Mouse (Mus musculus) C2C12 (cell line): ENCODE results near the gene Insc. TPM values are rescaled to one million over a fixed set of nuclear protein-coding genes. Genes with fewer than 3 reads are reported as not detected.

ENCODE experiments used
- H3K27me3 ChIP-seq: one replicate; pipeline ENCODE4 v1.6.1; 2011; ENCODE audit not compliant: control insufficient read depth, insufficient read depth, insufficient read length
- H3K36me3 ChIP-seq: one replicate; pipeline ENCODE4 v1.6.1; 2011; ENCODE audit not compliant: control insufficient read depth, insufficient read depth
- H3K4me3 ChIP-seq: one replicate; pipeline ENCODE4 v1.5.1; 2011; ENCODE audit warnings: mild to moderate bottlenecking, control low read depth; ENCODE audit not compliant: poor library complexity, insufficient read depth, severe bottlenecking
- H3K79me2 ChIP-seq: one replicate; pipeline ENCODE4 v1.6.1; 2011; ENCODE audit not compliant: control insufficient read depth, insufficient read depth
- H3K79me3 ChIP-seq: one replicate; pipeline ENCODE4 v1.6.1; 2011; ENCODE audit warnings: low read depth, control low read depth
- H3ac ChIP-seq: one replicate; pipeline ENCODE3; 2011; ENCODE audit warnings: low read depth; ENCODE audit not compliant: control insufficient read depth, insufficient read length
- CEBPB ChIP-seq: IDR thresholded peaks from one replicate; pipeline ENCODE4 v1.6.1; 2011; ENCODE audit warnings: low read depth, mild to moderate bottlenecking, control low read depth, moderate library complexity
- CTCF ChIP-seq: IDR thresholded peaks from one replicate; pipeline ENCODE4 v1.5.1; 2011; ENCODE audit not compliant: control insufficient read depth, insufficient read depth, insufficient read length
- FOSL1 ChIP-seq: IDR thresholded peaks from one replicate; pipeline ENCODE4 v1.8.0; 2011; ENCODE audit warnings: mild to moderate bottlenecking, low read length; ENCODE audit not compliant: poor library complexity, insufficient read depth, severe bottlenecking
- MAX ChIP-seq: IDR thresholded peaks from one replicate; pipeline ENCODE4 v1.6.1; 2011; ENCODE audit warnings: mild to moderate bottlenecking, control low read depth
- MYOD1 ChIP-seq: IDR thresholded peaks from one replicate; pipeline ENCODE4 v1.6.1; 2011; ENCODE audit warnings: low read depth; ENCODE audit not compliant: control insufficient read depth, insufficient read length
- MYOG ChIP-seq: IDR thresholded peaks from one replicate; pipeline ENCODE4 v1.6.1; 2011; ENCODE audit not compliant: control insufficient read depth, insufficient read length; ENCODE audit errors: extremely low read depth
- USF1 ChIP-seq: IDR thresholded peaks from one replicate; pipeline ENCODE4 v1.6.1; 2011; ENCODE audit warnings: low read depth, mild to moderate bottlenecking, control low read depth, moderate library complexity
- polyA plus RNA-seq: library from polyadenylated mRNA; unstranded; fragments of >200 nt; fragmentation: generic; extraction: Trizol; gene quantifications from one replicate; pipeline ENCODE4 v1.2.1, GENCODE M21; 2012; ENCODE audit warnings: missing spikeins

Insc gene
- polyA plus RNA-seq, 1 experiment: 0.41 TPM

DNA sequence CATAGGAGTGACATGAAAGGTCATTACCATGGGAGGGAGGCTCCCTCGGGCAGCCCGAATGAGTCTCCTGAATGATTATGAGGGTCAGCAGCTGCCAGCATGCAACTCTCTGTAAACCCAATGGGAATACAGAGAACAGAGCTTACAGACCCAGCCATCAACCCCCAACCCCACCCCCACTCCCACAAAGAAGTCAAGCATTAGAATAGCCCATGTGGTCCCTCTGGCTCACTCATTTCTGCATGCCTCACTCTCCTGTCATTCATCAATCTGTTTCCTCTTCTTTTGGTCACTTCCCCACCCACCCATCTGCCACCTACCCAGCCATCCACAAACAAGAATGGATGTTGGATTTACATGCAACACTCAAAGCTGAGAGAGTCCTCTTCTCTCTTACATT lies 10.0 kb downstream of the Insc start:
- TF ChIP-seq USF1: no peak
- no peak for TF ChIP-seq MAX
- no peak for TF ChIP-seq FOSL1
- no peak for TF ChIP-seq CTCF
- no peak for TF ChIP-seq MYOG
- TF ChIP-seq CEBPB: no peak
- no peak for TF ChIP-seq MYOD1
- H3K79me2 ChIP-seq: no peaks in the 10 kb centered on the region
- H3ac ChIP-seq: no peak overlapping the region
- H3K36me3 ChIP-seq: no peaks in the 10 kb centered on the region
- no peak overlapping the region for H3K4me3 ChIP-seq
- no peaks in the 10 kb centered on the region for H3K79me3 ChIP-seq
- H3K27me3 ChIP-seq: no peaks in the 10 kb centered on the region

DNA sequence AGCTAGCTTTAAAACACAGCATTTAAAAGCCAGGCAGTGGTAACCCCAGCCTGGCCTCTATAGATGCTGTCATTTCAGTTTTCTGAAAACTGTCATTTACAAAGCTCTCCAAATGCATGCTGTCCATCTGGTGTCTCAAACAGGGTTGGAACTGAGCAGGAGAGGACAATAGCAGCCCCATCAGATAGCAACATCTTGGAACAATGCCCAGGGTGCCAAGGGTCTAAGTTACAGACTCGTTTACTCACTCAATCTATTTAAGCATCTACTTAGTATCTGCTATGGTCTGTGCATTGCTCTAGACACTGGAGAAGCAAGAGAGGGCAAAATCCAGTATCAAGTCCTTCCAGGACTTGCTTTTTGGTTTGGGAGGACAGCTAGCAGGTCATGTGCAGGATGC lies 10.7 kb downstream of the Insc start:
- TF ChIP-seq MAX (no peak), USF1 (no peak), MYOG (no peak), MYOD1 (no peak), CEBPB (no peak), FOSL1 (no peak)
- H3ac ChIP-seq: no peak overlapping the region

DNA sequence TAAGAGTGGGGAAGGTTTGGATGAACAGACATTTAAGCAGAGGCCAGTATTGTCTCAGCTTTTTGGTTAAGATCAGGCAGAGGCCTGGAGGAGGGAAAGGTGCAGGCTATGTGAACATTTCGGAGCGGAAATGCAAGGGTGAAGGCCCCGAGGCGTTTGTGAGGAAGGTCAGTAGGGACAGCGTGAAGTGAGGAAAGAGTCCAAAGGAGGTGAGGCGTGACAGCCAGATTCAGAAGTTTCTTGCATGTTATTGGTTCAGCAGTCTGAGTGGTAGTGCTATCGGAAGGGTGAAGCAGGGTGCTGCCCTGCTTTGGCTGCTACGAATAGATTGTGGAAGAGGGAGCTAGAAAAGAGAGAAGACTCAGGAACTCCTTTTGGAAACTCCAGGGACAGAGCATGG lies 11.1 kb downstream of the Insc start:
- no peak overlapping the region for H3K4me3 ChIP-seq
- no peaks in the 10 kb centered on the region for H3K27me3 ChIP-seq
- no peaks in the 10 kb centered on the region for H3K36me3 ChIP-seq
- TF ChIP-seq MAX (no peak), USF1 (no peak), MYOG (no peak), FOSL1 (no peak), CTCF (no peak), MYOD1 (no peak), CEBPB (no peak)
- H3K79me3 ChIP-seq: no peaks in the 10 kb centered on the region
- H3ac ChIP-seq: no peak overlapping the region
- no peaks in the 10 kb centered on the region for H3K79me2 ChIP-seq

More for the DNA sequence above, 10.7 kb downstream of the Insc start:
- Histone ChIP-seq H3K79me3 (no peaks in the 10 kb centered on the region), H3K27me3 (no peaks in the 10 kb centered on the region), H3K79me2 (no peaks in the 10 kb centered on the region), H3K36me3 (no peaks in the 10 kb centered on the region), H3K4me3 (no peak overlapping the region)

DNA sequence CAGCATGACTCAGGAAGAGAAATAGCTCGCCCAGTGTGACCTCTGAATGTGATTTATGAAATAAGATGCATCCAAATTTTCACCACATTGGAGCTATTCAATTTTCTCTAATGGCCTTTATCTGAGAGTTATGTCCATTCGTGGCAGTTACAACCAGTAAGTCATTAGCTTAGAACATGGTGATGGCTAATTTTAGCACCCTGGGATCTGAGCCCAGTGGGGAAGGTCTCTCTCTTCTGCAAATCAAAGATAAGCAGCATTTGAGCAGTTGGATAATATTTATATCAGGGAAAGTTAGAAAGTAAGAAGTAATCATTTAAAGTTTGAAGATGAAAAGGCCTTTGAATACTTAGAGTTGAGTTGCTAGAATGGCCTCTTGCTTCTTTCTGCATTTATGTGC lies 19.2 kb downstream of the Insc start:
- no peaks in the 10 kb centered on the region for H3K27me3 ChIP-seq
- H3K79me2 ChIP-seq: no peaks in the 10 kb centered on the region
- no peak for TF ChIP-seq MYOG
- no peak for TF ChIP-seq CEBPB
- no peak for TF ChIP-seq FOSL1
- no peak for TF ChIP-seq MYOD1
- no peak for TF ChIP-seq CTCF
- no peak for TF ChIP-seq USF1
- TF ChIP-seq MAX: no peak
- H3K79me3 ChIP-seq: no peaks in the 10 kb centered on the region
- H3K4me3 ChIP-seq: no peak overlapping the region
- no peaks in the 10 kb centered on the region for H3K36me3 ChIP-seq
- H3ac ChIP-seq: no peak overlapping the region

DNA sequence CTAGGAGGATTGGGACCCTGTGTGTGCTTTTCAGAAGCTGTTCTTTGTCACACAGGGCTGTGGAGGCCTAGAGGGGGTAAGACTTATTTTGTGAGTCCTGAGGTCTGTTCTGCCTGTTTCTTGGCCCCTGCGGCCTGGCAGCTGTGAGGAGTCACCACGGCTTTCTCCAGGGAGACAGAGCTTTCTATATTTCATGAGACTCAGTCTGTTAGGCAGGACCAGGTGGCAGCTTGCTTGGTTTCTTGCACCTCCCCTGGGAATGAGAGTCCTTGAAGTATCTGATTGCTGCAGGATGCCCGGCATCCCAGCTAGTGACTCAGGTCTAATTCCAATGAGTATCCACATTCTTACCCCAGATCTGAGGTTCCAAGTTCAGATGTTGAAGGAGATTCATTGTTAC lies 21.8 kb downstream of the Insc start:
- Histone ChIP-seq H3K79me2 (no peaks in the 10 kb centered on the region), H3K4me3 (no peak overlapping the region), H3ac (no peak overlapping the region), H3K27me3 (no peaks in the 10 kb centered on the region), H3K36me3 (no peaks in the 10 kb centered on the region), H3K79me3 (no peaks in the 10 kb centered on the region)
- TF ChIP-seq USF1: no peak
- TF ChIP-seq MYOD1: peak; percentile 76

DNA sequence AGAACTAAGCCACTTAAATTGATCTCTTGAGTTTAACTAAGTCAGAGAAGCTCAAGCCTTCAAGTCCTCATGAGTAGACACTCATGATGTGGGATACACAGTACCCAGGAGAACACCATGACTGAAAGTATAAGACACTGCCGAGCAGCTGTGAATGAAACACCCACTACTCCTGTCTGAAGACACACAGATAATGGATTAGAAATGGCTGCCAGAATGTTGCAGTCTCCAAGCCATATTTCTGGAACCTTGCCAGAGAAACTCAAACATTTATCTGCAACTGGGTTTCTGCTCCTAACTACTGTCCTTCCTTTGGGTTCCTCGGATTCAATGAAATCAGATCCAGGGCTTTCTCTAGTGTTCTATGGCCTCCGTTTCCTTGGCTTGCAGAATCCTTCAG lies 23.0 kb downstream of the Insc start:
- no peak overlapping the region for H3ac ChIP-seq
- no peak overlapping the region for H3K4me3 ChIP-seq
- no peaks in the 10 kb centered on the region for H3K36me3 ChIP-seq
- no peak for TF ChIP-seq CEBPB
- TF ChIP-seq MYOG: no peak
- no peak for TF ChIP-seq MYOD1
- no peak for TF ChIP-seq USF1
- TF ChIP-seq MAX: no peak
- no peak for TF ChIP-seq FOSL1
- no peak for TF ChIP-seq CTCF
- H3K79me3 ChIP-seq: no peaks in the 10 kb centered on the region
- no peaks in the 10 kb centered on the region for H3K79me2 ChIP-seq
- H3K27me3 ChIP-seq: no peaks in the 10 kb centered on the region
